10 mouse cellular contexts compared by ENCODE assay signal in the genomic region with DNA sequence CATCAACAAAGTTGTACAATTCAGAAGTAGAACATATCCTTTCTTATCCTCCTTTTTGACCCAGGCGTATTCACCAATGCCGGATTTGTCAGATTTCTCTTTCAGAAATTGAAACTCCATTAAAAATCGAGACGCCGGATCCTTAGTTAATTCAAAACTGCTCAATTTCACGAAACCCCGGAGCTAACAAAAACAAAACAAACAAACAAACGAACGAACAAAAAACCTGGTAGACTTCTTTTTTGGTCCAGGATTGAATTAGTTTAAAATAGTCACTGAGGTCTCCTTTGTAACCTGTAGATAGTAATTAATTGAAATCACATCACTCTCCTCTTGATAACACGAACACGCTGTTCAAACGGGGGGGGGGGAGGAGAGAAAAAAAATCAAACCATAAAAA. TPM values are rescaled to one million over a fixed set of nuclear protein-coding genes. Genes with fewer than 3 reads are reported as not detected.
DNase-seq lines count a peak whose midpoint lies in the region; ATAC-seq and TF ChIP-seq lines count a peak whose summit lies in the region.
"Had no signal": no experiment of that assay in that cellular context is flagged by ENCODE, and none has a peak within 500 bp of the region (broad histone marks: within the 10 kb centered on the region; RNA-seq: fewer than 3 reads in every experiment).

No protein-coding gene starts in this region.

- H3K4me2 ChIP-seq in heart, embryonic 11.5 days, result peak overlapping the region; percentile 66
- peak overlapping the region; percentile 95 for H3K4me2 ChIP-seq in forebrain, embryonic 16.5 days (ENCODE audit: low read length)
- peak overlapping the region; percentile 87 for H3K4me2 ChIP-seq in midbrain, embryonic 11.5 days

- 12% methylated on average over 12 of the region's 12 CpGs for WGBS in heart, embryonic 11.5 days (ENCODE audit: insufficient replicate concordance)
- 3% methylated on average over 12 of the region's 12 CpGs for WGBS in forebrain, embryonic 16.5 days
- WGBS in midbrain, embryonic 11.5 days, result 2% methylated on average over 12 of the region's 12 CpGs

- peak overlapping the region; percentile 78 for H3K9ac ChIP-seq in heart, embryonic 11.5 days (ENCODE audit: low read depth, low read length)
- H3K9ac ChIP-seq in ES-Bruce4 (ENCODE audit: low read depth, poor library complexity, severe bottlenecking), result peak overlapping the region; percentile 13; the same call in 1 of the 2 replicates
- no peak overlapping the region for H3K9ac ChIP-seq in forebrain, embryonic 16.5 days (replicated peaks; ENCODE audit: low read depth, low read length)
- peak overlapping the region; percentile 86 for H3K9ac ChIP-seq in midbrain, embryonic 11.5 days (ENCODE audit: low read length)

- no peak for TF ChIP-seq EP300 in ES-Bruce4 (IDR thresholded peaks at IDR 0.05; ENCODE audit: insufficient read depth, low read depth, low read length)

- H3K9me3 ChIP-seq in heart, embryonic 11.5 days (replicated peaks; ENCODE audit: control insufficient read depth, low read length), result no peaks in the 10 kb centered on the region
- H3K9me3 ChIP-seq in ES-Bruce4 (replicated peaks; ENCODE audit: control insufficient read depth, insufficient read depth, low read length, poor library complexity, severe bottlenecking), result no peaks in the 10 kb centered on the region
- H3K9me3 ChIP-seq in forebrain, embryonic 16.5 days (ENCODE audit: control insufficient read depth, low read length), result no peaks in the 10 kb centered on the region
- no peaks in the 10 kb centered on the region for H3K9me3 ChIP-seq in midbrain, embryonic 11.5 days (ENCODE audit: control insufficient read depth, low read length)

- H3K36me3 ChIP-seq in heart, embryonic 11.5 days (ENCODE audit: control insufficient read depth, insufficient read depth, low read length), result no peaks in the 10 kb centered on the region
- H3K36me3 ChIP-seq in ES-Bruce4 (ENCODE audit: control insufficient read depth, insufficient read depth, low read length, poor library complexity, severe bottlenecking), result no peaks in the 10 kb centered on the region; the same call in 1 of the 2 replicates
- H3K36me3 ChIP-seq in forebrain, embryonic 16.5 days (ENCODE audit: control insufficient read depth, insufficient read depth), result no peaks in the 10 kb centered on the region
- H3K36me3 ChIP-seq in midbrain, embryonic 11.5 days (ENCODE audit: control insufficient read depth, insufficient read depth, low read length), result peaks cover 2% of the 10 kb centered on the region; the same call in 1 of the 2 replicates

- no peak for DNase-seq in heart, postnatal 10 days
- peak; percentile 93 for DNase-seq in midbrain, embryonic 11.5 days (ENCODE audit: low spot score, missing footprints)
- no peak for DNase-seq in adrenal gland, adult 2 months
- DNase-seq in gastrocnemius, postnatal 25 days, result no peak
- DNase-seq in spleen, postnatal 36 days (ENCODE audit: low spot score in 2 of 2), result no peak
- DNase-seq: kidney, adult 11 months; right cerebral cortex, postnatal 14 days had no signal

- no peak for TF ChIP-seq POLR2A in ES-Bruce4 (IDR thresholded peaks at IDR 0.05; ENCODE audit: insufficient read depth, low read length)

- peaks cover 76% of the 10 kb centered on the region for H3K27me3 ChIP-seq in heart, embryonic 11.5 days (ENCODE audit: control insufficient read depth, insufficient read depth, low read length)
- peaks cover 18% of the 10 kb centered on the region for H3K27me3 ChIP-seq in ES-Bruce4 (ENCODE audit: control insufficient read depth, insufficient read depth, low read length, poor library complexity, severe bottlenecking)
- H3K27me3 ChIP-seq in forebrain, embryonic 16.5 days (replicated peaks; ENCODE audit: control insufficient read depth, insufficient read depth, low read length), result peaks cover 41% of the 10 kb centered on the region
- peaks cover 67% of the 10 kb centered on the region for H3K27me3 ChIP-seq in midbrain, embryonic 11.5 days (ENCODE audit: control insufficient read depth, insufficient read depth, low read length)

- no peak for TF ChIP-seq CTCF in ES-Bruce4 (IDR thresholded peaks at IDR 0.05; ENCODE audit: low read depth, low read length)

- no peak overlapping the region for H3K27ac ChIP-seq in heart, embryonic 11.5 days (ENCODE audit: low read depth, low read length)
- H3K27ac ChIP-seq in ES-Bruce4 (ENCODE audit: insufficient read depth, low read length), result no peak overlapping the region
- H3K27ac ChIP-seq in forebrain, embryonic 16.5 days (ENCODE audit: low read length), result no peak overlapping the region
- H3K27ac ChIP-seq in midbrain, embryonic 11.5 days (ENCODE audit: low read depth, low read length), result no peak overlapping the region

- peak overlapping the region; percentile 66 for H3K4me3 ChIP-seq in heart, embryonic 11.5 days (ENCODE audit: low read depth, low read length)
- H3K4me3 ChIP-seq in ES-Bruce4 (ENCODE audit: low read depth, low read length), result no peak overlapping the region
- H3K4me3 ChIP-seq in forebrain, embryonic 16.5 days (replicated peaks; ENCODE audit: low read length), result peak overlapping the region; percentile 65
- peak overlapping the region; percentile 70 for H3K4me3 ChIP-seq in midbrain, embryonic 11.5 days (ENCODE audit: low read depth, low read length)

- H3K4me1 ChIP-seq in heart, embryonic 11.5 days (ENCODE audit: control insufficient read depth, insufficient read depth, low read length), result peaks cover 14% of the 10 kb centered on the region
- no peaks in the 10 kb centered on the region for H3K4me1 ChIP-seq in ES-Bruce4 (ENCODE audit: control insufficient read depth, insufficient read depth, low read length)
- peaks cover 34% of the 10 kb centered on the region for H3K4me1 ChIP-seq in forebrain, embryonic 16.5 days (replicated peaks; ENCODE audit: control insufficient read depth, insufficient read depth, low read length)
- H3K4me1 ChIP-seq in midbrain, embryonic 11.5 days (ENCODE audit: control insufficient read depth, insufficient read depth, low read length), result peaks cover 42% of the 10 kb centered on the region

- intact Hi-C loops in heart, postnatal 10 days (cut with DNase I), result no loop called here

- no peak for ATAC-seq in heart, embryonic 11.5 days (replicated peaks; ENCODE audit: insufficient number of reproducible peaks, low FRiP score, low TSS enrichment)
- no peak for ATAC-seq in forebrain, embryonic 16.5 days
- no peak for ATAC-seq in midbrain, embryonic 11.5 days (ENCODE audit: low FRiP score)

RNA-seq across cellular contexts. Expression of a gene that starts 16.5 kb away (rescaled TPM):
- polyA plus RNA-seq in heart, embryonic 11.5 days (2014; fragmentation: Nextera tagmentation; extraction: Ambion mirVana), result 6.1 and 6.8 TPM in 2 replicates
- total RNA-seq in heart, postnatal 10 days (2021), result 10 to 100 TPM; 72.8 to 80.5 TPM
- polyA plus RNA-seq in ES-Bruce4 (2011; ENCODE audit: insufficient read depth, insufficient read length, low read depth, missing spikeins), result 22.3 and 22.6 TPM in 2 replicates
- 6.8 and 9.4 TPM in 2 replicates for polyA plus RNA-seq in forebrain, embryonic 16.5 days (2015; fragmentation: Nextera tagmentation; extraction: Ambion mirVana)
- polyA plus RNA-seq in midbrain, embryonic 11.5 days (2014; fragmentation: Nextera tagmentation; extraction: Ambion mirVana), result 10.0 and 10.2 TPM in 2 replicates
- 10 to 100 TPM in 1 of 2 experiments, 1 to 10 TPM in 1; 9.9 to 16.1 TPM for total RNA-seq in adrenal gland, adult 2 months (2021)
- polyA plus RNA-seq in adrenal gland, adult 2 months (2012; rRNA removed), result 16.0 and 19.9 TPM in 2 replicates
- total RNA-seq in gastrocnemius, postnatal 25 days (2021), result 1 to 10 TPM; 4.6 to 5.1 TPM

RNA-seq across cellular contexts. Expression of a gene that starts 47.8 kb away (rescaled TPM):
- polyA plus RNA-seq in heart, embryonic 11.5 days (2014; fragmentation: Nextera tagmentation; extraction: Ambion mirVana), result 0.19 and 0.25 TPM in 2 replicates
- 1 to 10 TPM in 1 of 2 experiments, under 1 TPM in 1; 0.72 to 1.3 TPM for total RNA-seq in heart, postnatal 10 days (2021)
- polyA plus RNA-seq in ES-Bruce4 (2011; ENCODE audit: insufficient read depth, insufficient read length, low read depth, missing spikeins), result 1.7 and 1.8 TPM in 2 replicates
- 0.11 and 0.14 TPM in 2 replicates for polyA plus RNA-seq in forebrain, embryonic 16.5 days (2015; fragmentation: Nextera tagmentation; extraction: Ambion mirVana)
- polyA plus RNA-seq in midbrain, embryonic 11.5 days (2014; fragmentation: Nextera tagmentation; extraction: Ambion mirVana), result 0.43 and 0.92 TPM in 2 replicates
- 1 to 10 TPM; 1.4 to 3.2 TPM for total RNA-seq in adrenal gland, adult 2 months (2021)
- polyA plus RNA-seq in adrenal gland, adult 2 months (2012; rRNA removed), result 1.6 TPM in 2 replicates
- total RNA-seq in gastrocnemius, postnatal 25 days (2021), result under 1 TPM; 0.31 to 0.51 TPM
